Mouse (Mus musculus) lung, postnatal 0 days (tissue): ENCODE measurements at regions not wholly inside any gene's neighbourhood (a gene's known extent, or its start where the extent isn't known, plus 50 kb on each side); places are given as distances from the start of the nearest gene placed in this dataset.

ENCODE experiments used
- ATAC-seq: fragments of 200-750 bp; cut with Nextera tagmentation; 2 replicates; pipeline ENCODE4 v1.8.0; 2017; ENCODE audit warnings: moderate library complexity
- DNase-seq: peaks from one replicate; pipeline ENCODE4 v3.0.0-alpha.2; 2016; ENCODE audit warnings: low spot score
- H3K27ac ChIP-seq: fragments of 300-500 bp; sonication (generic); 2 replicates; pipeline ENCODE4 v1.5.1; 2014; ENCODE audit warnings: antibody characterized with exemption, mild to moderate bottlenecking, low read length, mixed read lengths
- H3K27me3 ChIP-seq: fragments of 300-500 bp; sonication (generic); replicated peaks from 2 replicates; pipeline ENCODE4 v1.6.1; 2014; ENCODE audit warnings: low read length, mixed read lengths; ENCODE audit not compliant: insufficient read depth
- H3K36me3 ChIP-seq: fragments of 300-500 bp; sonication (generic); 2 replicates; pipeline ENCODE4 v1.6.1; 2014; ENCODE audit warnings: low read length, mixed read lengths; ENCODE audit not compliant: insufficient read depth
- H3K4me1 ChIP-seq: fragments of 300-500 bp; sonication (generic); 2 replicates; pipeline ENCODE4 v1.6.1; 2014; ENCODE audit warnings: antibody characterized with exemption, low read depth, low read length, mixed read lengths; ENCODE audit not compliant: insufficient read depth
- H3K4me2 ChIP-seq: fragments of 300-500 bp; sonication (generic); replicated peaks from 2 replicates; pipeline ENCODE4 v1.6.1; 2014; ENCODE audit warnings: low read depth, mild to moderate bottlenecking, low read length, moderate library complexity, mixed read lengths
- H3K4me3 ChIP-seq: fragments of 300-500 bp; sonication (generic); 2 replicates; pipeline ENCODE4 v1.5.1; 2014; ENCODE audit warnings: low read depth, low read length
- H3K9ac ChIP-seq: fragments of 300-500 bp; sonication (generic); replicated peaks from 2 replicates; pipeline ENCODE4 v1.6.1; 2014; ENCODE audit warnings: low read depth, mild to moderate bottlenecking
- H3K9me3 ChIP-seq: fragments of 300-500 bp; sonication (generic); 2 replicates; pipeline ENCODE4 v1.6.1; 2016; ENCODE audit warnings: low read length, mixed read lengths
- CTCF ChIP-seq: IDR thresholded peaks from 2 replicates; pipeline ENCODE4 v1.5.1; 2016; ENCODE audit warnings: antibody characterized with exemption, mild to moderate bottlenecking
- EP300 ChIP-seq: IDR thresholded peaks from 2 replicates; pipeline ENCODE4 v1.6.1; 2016; ENCODE audit warnings: antibody characterized with exemption, mild to moderate bottlenecking, control low read depth
- WGBS: fragments of 180-500 bp; shearing (Covaris S2); extraction: QIAGEN DNeasy Blood & Tissue Kit; methylation state at CpG from one replicate; pipeline ENCODE4 v1.1.7; 2014; 5-methylcytosine and 5-hydroxymethylcytosine counted together

- H3K36me3 ChIP-seq = no peaks in the 10 kb centered on the region
- no peaks in the 10 kb centered on the region for H3K4me1 ChIP-seq
- H3K27me3 ChIP-seq = no peaks in the 10 kb centered on the region
- H3K27ac ChIP-seq = no peak overlapping the region
- ATAC-seq = no peak
- TF ChIP-seq EP300 (no peak), CTCF (no peak)
- 52% methylated on average over 6 of the region's 6 CpGs for WGBS
- H3K4me3 ChIP-seq = no peak overlapping the region
- no peak overlapping the region for H3K4me2 ChIP-seq
- DNase-seq = no peak
- no peak overlapping the region for H3K9ac ChIP-seq
- no peaks in the 10 kb centered on the region for H3K9me3 ChIP-seq
Measured at GRCm38 (mm10) chr5:132673599-132674305, 130.6 kb upstream of the Auts2 start.

- WGBS = 36% methylated on average over 5 of the region's 5 CpGs
- DNase-seq = no peak
- Histone ChIP-seq H3K9ac (no peak overlapping the region), H3K27me3 (no peaks in the 10 kb centered on the region), H3K36me3 (no peaks in the 10 kb centered on the region), H3K27ac (no peak overlapping the region), H3K4me2 (no peak overlapping the region), H3K4me1 (no peaks in the 10 kb centered on the region), H3K4me3 (no peak overlapping the region), H3K9me3 (no peaks in the 10 kb centered on the region)
- ATAC-seq = no peak
- no peak for TF ChIP-seq CTCF
- no peak for TF ChIP-seq EP300
Measured at GRCm38 (mm10) chr5:132671496-132671895, 128.4 kb upstream of the Auts2 start.

GRCm38 (mm10) chr5:132667316-132667715 lies 124.2 kb upstream of the Auts2 start:
- Histone ChIP-seq H3K36me3 (no peaks in the 10 kb centered on the region), H3K9ac (no peak overlapping the region), H3K27me3 (no peaks in the 10 kb centered on the region), H3K4me2 (no peak overlapping the region), H3K4me1 (no peaks in the 10 kb centered on the region), H3K4me3 (no peak overlapping the region), H3K27ac (no peak overlapping the region), H3K9me3 (no peaks in the 10 kb centered on the region)
- no peak for ATAC-seq
- TF ChIP-seq EP300 = no peak
- TF ChIP-seq CTCF = no peak
- 32% methylated on average over 4 of the region's 4 CpGs for WGBS
- no peak for DNase-seq

GRCm38 (mm10) chr5:132661266-132661665 lies 118.1 kb upstream of the Auts2 start:
- Histone ChIP-seq H3K27ac (no peak overlapping the region), H3K27me3 (no peaks in the 10 kb centered on the region), H3K36me3 (no peaks in the 10 kb centered on the region), H3K4me3 (no peak overlapping the region), H3K9me3 (no peaks in the 10 kb centered on the region), H3K4me2 (no peak overlapping the region), H3K4me1 (no peaks in the 10 kb centered on the region), H3K9ac (no peak overlapping the region)
- ATAC-seq (no peak), DNase-seq (no peak)
- WGBS = 50% methylated on average over 1 of the region's 1 CpGs
- TF ChIP-seq CTCF (no peak), EP300 (no peak)

- Histone ChIP-seq H3K4me2 (no peak overlapping the region), H3K4me3 (no peak overlapping the region), H3K27me3 (no peaks in the 10 kb centered on the region), H3K4me1 (no peaks in the 10 kb centered on the region), H3K9me3 (no peaks in the 10 kb centered on the region), H3K27ac (no peak overlapping the region), H3K36me3 (no peaks in the 10 kb centered on the region), H3K9ac (no peak overlapping the region)
- TF ChIP-seq EP300 (no peak), CTCF (no peak)
- 76% methylated on average over 7 of the region's 7 CpGs for WGBS
- ATAC-seq = no peak
- DNase-seq = no peak
Measured at GRCm38 (mm10) chr5:132660036-132660435, 116.9 kb upstream of the Auts2 start.

GRCm38 (mm10) chr5:132654382-132654781 lies 111.2 kb upstream of the Auts2 start:
- H3K4me3 ChIP-seq = no peak overlapping the region
- no peaks in the 10 kb centered on the region for H3K9me3 ChIP-seq
- TF ChIP-seq CTCF (no peak), EP300 (no peak)
- no peaks in the 10 kb centered on the region for H3K36me3 ChIP-seq
- no peaks in the 10 kb centered on the region for H3K4me1 ChIP-seq
- H3K27me3 ChIP-seq = no peaks in the 10 kb centered on the region
- ATAC-seq (no peak), DNase-seq (no peak)
- no peak overlapping the region for H3K4me2 ChIP-seq
- H3K9ac ChIP-seq = no peak overlapping the region
- H3K27ac ChIP-seq = no peak overlapping the region
- 84% methylated on average over 7 of the region's 7 CpGs for WGBS
